Mouse (Mus musculus) kidney, adult 18-20 months (tissue): Measurements from ENCODE around the gene Kdm1b.

Source experiments
- DNase-seq: peaks from one replicate; pipeline ENCODE4 v3.0.0; 2021

The Kdm1b gene

GRCm38 (mm10) chr13:47111185-47111584 lies 67.9 kb downstream of the Kdm1b start:
- DNase-seq: no peak

- DNase-seq: no peak
These were observed 68.8 kb downstream of the Kdm1b start for GRCm38 (mm10) chr13:47112056-47112455.

GRCm38 (mm10) chr13:47112924-47113323 lies 69.6 kb downstream of the Kdm1b start:
- DNase-seq: no peak

- no peak for DNase-seq
These were observed 72.7 kb downstream of the Kdm1b start for GRCm38 (mm10) chr13:47116000-47116399.

GRCm38 (mm10) chr13:47121333-47121889 lies 78.1 kb downstream of the Kdm1b start:
- DNase-seq: no peak

- peak; percentile 24 for DNase-seq
These were observed 79.5 kb downstream of the Kdm1b start, which contains the start of gene Rnf144b for GRCm38 (mm10) chr13:47122537-47123430. Gene Rnf144b (plus strand): TSS chr13:47122656.

GRCm38 (mm10) chr13:47124449-47124848 lies 81.2 kb downstream of the Kdm1b start:
- DNase-seq: no peak

GRCm38 (mm10) chr13:47124986-47125385 lies 81.7 kb downstream of the Kdm1b start:
- no peak for DNase-seq

GRCm38 (mm10) chr13:47125595-47125994 lies 82.3 kb downstream of the Kdm1b start:
- DNase-seq: no peak

- no peak for DNase-seq
These were observed 85.8 kb downstream of the Kdm1b start for GRCm38 (mm10) chr13:47129090-47129489.

GRCm38 (mm10) chr13:47133058-47133457 lies 89.8 kb downstream of the Kdm1b start:
- DNase-seq: no peak

GRCm38 (mm10) chr13:47134836-47135235 lies 91.5 kb downstream of the Kdm1b start:
- no peak for DNase-seq
